Mouse (Mus musculus) urinary bladder, postnatal 36 days (tissue): ENCODE results near the gene Zfp346.

Source experiments
- DNase-seq, 2 experiments: peaks; one replicate each; pipeline ENCODE4 v3.0.0; 2022; ENCODE audit warnings: low spot score in 2 of 2, mixed read lengths in 1 of 2

Zfp346 gene

DNA sequence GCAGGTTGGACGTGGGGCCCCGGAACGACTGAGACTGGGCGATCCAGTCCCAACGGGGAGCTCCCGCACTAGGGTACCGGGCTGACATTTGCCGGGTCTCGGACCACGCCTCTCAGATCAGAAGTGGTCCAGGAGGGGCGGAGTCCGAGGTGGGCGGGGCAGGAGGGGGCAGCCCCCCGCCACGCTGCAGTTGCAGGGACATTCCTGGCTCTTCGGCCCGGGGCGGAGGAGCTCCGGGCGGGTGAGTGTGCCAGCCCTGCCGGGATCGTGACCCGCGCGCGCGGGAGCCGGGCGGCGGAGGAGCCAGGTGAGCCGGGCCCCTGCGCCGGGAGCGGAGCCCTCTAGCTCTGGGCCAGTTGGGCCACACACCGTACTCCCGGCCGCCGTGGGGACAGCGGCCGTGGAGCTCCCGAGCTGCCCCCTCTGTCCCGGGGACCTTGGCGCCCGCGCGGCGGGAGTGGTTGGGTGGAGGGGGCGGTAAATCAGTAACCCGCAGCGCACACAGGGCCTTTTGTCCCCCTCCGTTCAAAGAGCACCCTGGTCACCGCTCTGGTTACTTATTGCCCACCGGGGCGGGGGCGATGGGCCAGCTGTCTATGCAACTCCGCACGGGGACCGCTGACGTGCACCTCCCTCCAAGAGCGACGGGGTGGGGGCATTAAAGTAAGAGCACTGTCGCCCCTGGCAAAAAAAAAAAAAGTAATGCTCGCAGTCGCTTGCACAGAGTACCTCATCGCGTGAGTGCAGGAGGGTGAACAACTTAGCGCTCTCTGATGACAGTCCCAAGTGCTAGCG, 47.7 kb downstream of the Zfp346 start, which contains the start of gene Fgfr4:
TSS of gene Fgfr4 (plus strand) at position 20 of the 795 bp plus-strand sequence.
- no peak for DNase-seq

DNA sequence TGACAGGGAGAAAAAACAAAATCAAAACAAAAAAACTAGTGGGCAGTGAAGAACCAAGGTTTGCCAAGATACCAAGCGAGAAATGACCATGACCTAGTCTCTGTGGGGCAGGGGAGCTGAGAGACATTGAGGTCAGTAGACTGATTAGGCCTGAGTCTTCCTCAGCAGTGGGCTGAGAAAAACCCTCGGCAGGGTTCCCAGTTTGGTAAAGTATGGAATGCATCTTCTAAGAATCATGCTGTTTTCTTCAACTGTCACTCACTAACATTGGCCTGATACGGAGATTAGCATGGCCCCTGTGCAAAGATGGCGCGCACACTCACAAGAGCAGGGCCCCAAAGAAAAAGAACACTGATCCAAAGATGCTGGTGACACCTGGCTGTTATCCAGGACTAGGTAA, 48.8 kb downstream of the Zfp346 start:
- DNase-seq = no peak

DNA sequence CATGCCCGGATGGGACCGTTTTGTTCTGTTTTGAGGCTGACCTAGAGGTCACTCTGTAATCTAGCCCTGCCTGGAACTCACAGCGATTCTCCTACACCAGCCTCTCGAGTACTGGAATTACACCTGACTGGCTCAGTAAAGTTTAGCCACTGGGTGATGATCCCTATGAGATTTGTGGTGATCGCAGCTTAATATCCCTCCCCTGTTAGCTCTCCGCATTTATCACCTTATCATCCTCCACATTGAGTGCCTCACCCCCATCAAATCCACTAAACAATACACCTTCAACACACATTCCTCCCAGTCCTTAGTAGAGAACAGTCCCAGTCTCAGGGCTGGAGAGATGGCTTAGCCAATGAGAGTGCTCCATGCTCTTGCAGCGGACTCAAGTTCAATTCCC, 57.3 kb downstream of the Zfp346 start:
- no peak for DNase-seq

DNA sequence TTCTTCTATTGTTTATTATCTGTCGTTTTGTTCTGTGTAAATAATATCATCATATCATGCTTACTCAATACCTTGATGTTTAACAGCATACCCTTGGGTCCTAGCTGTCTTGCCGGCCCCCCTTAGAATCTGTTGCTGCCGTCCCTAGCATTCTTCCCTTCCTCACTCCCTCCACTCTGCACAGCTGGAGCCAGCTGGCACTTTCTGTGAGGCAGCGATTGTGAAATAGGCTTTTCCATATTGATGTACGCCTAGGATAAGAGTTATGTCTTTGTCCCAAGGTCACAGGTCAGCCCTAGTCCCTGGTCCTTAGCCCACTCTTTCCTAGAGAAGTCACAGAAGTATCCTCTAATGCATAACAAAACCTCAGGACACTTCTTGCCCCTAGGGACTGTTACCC, 58.4 kb downstream of the Zfp346 start:
- DNase-seq = no peak

DNA sequence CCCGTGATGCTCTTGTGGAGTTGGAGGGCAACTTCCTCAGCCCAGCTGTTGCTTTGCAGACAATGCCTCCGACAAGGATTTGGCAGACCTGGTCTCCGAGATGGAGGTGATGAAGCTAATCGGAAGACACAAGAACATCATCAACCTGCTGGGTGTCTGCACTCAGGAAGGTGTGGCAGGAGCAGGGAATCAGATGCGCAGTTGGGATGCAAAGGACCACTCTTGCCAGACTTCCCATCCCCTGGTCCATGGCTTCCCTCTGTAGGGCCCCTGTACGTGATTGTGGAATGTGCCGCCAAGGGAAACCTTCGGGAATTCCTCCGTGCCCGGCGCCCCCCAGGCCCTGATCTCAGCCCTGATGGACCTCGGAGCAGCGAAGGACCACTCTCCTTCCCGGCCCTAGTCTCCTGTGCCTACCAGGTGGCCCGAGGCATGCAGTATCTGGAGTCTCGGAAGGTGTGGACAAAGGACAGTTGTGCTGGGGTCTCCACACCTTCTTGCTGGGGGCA, 60.8 kb downstream of the Zfp346 start:
- no peak for DNase-seq

DNA sequence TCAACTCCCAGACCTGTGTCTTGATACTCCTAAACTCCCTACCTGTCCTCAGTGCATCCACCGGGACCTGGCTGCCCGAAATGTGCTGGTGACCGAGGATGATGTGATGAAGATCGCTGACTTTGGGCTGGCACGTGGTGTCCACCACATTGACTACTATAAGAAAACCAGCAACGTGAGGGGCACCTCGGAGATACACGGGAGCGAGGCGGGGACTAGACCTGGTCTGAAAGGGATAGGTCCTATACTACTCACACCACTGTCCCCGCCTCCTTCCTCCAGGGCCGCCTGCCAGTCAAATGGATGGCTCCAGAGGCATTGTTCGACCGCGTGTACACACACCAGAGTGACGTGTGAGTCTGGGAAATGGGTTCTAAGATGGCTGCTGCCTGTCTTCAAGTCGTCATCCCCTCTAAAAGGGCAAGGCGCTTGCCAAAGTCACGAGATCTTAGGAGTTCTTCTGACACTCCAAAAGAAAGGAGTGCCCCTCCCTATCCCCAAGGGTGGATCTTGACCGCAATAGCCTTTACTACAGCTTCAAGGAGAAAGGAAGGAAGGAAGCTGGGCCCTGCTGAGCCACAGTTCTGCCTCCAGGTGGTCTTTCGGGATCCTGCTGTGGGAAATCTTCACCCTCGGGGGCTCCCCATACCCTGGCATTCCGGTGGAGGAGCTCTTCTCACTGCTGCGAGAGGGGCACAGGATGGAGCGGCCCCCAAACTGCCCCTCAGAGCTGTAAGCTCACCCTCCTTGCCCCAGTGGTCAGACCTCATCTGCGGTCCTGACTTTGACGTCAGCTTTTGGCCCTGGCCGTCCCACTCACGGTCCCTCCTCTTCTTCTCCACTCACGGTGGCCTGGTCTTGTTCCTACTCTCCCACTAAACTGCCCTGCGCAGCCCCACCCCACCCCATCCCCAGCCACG, 62.0 kb downstream of the Zfp346 start:
- DNase-seq = no peak

DNA sequence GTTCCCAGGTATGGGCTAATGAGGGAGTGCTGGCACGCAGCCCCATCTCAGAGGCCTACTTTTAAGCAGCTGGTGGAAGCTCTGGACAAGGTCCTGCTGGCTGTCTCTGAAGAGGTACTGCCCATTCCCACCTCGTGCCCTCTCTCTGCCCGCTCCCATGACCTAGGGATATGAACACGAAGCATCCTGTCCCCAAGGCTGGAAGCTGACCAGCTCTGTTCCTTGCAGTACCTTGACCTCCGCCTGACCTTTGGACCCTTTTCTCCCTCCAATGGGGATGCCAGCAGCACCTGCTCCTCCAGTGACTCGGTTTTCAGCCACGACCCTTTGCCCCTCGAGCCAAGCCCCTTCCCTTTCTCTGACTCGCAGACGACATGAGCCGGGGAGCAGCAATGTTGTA, 62.7 kb downstream of the Zfp346 start:
- no peak for DNase-seq

DNA sequence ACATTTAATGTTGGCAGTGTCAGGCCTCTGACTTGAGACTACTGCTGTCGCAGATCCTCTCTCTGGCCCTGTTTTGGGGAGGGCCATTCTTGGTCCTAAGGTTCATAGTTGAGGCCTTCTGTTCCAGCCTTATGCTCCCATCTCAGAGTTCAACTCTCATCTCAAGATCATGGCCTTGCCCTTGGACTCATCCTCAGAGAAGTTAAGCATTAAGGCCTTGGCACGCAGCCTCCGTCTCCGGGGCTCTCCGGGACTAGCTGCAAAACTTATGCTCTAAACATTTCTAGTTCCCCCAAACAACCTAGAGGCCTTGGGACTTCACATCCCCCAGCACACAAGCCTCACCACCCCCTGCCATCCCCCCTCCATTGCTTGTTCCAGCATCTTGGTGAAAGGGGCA, 63.1 kb downstream of the Zfp346 start:
- DNase-seq = no peak

DNA sequence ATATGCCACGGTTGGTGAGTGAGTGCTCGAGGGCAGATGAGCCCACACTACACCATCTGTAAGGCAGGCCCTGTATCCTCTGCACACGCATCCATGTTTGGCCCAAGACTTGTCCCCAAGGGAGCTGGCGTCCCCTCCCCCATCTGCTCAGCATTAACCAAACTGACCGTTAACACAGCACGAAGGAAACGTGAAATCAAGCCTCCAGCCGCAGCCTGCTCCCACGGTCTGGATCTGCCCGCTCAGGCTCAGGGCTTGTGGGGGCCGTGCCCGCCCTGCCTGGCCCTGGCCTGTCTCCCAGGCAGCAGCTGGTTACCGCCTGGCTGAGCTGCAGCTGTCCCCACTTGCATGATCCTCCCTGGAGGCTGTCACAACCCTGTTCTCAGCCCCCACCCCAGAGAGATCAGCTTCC, 63.9 kb downstream of the Zfp346 start:
- DNase-seq = no peak

DNA sequence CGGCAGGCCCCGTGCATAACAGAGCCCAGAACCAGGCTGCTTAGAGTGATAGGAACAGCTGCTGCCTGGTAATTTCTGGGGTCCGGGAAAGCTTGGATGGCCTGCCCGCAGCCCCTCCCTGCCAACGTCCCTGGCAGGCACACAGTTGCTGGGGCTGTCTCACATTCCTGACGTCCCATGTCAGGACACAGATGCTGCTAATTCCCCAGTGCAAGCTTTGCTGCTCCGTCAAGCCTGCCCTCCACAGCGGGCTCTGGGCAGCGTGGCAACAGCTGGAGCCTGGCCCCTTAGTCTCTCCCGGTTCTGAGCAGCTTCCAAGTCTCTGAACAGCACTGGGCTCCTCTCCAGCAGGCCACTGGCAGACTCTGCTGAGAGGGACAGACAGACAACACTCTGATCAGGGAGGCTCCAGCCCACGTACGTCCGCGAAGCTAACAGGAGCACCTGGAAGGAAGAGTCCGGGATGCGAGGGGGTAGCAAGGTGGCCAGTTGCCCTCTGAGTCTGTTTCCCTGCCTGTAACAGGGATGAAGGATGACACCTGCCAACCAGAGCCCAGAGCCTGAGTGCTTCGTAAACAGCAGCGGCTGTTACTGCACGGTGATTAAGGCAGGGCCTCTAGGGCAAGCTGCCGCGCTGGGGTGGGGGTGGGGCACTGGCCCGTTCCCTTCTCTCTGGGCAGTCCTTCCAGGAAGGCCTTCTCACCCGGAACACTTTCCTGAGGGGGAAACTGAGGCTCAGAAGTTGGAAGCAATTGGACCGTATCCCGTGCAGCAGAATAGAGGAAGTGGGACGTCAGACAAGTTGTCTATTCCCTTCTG, 66.6 kb downstream of the Zfp346 start:
- DNase-seq = peak in 1 of 2 experiments; percentile 59

DNA sequence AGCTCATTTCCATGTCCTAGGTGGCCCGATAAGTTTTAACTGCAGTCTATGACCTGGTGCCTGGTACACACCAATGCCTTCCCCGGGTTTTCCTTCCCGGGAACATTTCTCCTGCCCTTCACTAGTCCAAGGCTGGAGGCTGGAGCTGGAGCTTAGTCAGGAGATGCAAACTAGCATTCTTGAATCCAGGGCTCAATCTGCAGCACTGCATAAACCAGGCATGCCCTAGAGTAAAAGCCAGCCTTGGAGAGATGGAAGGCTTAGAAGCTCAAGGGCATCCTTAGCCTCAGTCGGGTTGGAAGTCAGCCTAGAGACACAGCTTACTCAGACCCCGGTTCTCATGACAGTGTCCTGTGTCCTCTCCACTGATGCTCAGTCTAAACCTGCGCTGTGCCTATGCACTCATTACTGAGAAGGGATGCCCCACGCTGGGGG, 67.2 kb downstream of the Zfp346 start:
- DNase-seq = no peak

DNA sequence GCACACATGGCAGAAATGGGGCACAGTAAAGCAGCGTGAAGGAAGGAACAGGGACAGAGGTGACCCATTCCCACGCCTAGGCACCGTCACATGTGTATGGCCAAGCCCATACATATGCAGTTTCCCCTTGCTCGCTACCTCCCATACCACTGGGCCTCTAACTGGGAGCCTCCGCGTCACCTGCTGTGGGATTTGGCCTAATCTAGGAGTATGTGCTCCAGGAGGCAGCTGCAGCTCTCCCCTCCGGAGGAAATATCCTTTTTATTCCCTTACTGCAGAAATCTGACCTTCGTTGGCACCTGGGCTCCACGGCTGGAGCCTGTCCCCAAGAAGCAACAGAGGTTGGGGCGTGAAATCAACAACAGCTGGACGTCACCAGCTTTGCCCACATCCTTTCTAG, 69.2 kb downstream of the Zfp346 start:
- DNase-seq = no peak

DNA sequence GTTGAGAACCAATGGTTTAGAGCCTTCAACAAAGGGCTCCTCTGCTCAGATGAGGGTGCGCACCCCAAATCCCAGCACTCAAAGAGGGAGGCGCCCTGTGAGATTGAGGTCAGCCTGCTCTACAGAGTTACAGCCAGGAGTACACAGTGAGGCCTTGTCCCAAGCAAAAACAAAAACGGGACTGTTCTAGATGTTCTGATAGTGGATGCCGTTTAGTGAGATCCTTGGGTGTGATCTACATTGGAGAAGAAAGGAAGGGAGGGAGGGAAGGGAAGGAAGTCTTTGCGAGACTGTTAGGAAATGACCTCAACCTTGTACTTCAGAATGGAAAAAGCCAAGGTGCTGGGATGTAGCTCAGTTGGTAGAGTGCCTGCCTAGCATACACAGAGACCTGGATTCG, 71.2 kb downstream of the Zfp346 start:
- DNase-seq = no peak

DNA sequence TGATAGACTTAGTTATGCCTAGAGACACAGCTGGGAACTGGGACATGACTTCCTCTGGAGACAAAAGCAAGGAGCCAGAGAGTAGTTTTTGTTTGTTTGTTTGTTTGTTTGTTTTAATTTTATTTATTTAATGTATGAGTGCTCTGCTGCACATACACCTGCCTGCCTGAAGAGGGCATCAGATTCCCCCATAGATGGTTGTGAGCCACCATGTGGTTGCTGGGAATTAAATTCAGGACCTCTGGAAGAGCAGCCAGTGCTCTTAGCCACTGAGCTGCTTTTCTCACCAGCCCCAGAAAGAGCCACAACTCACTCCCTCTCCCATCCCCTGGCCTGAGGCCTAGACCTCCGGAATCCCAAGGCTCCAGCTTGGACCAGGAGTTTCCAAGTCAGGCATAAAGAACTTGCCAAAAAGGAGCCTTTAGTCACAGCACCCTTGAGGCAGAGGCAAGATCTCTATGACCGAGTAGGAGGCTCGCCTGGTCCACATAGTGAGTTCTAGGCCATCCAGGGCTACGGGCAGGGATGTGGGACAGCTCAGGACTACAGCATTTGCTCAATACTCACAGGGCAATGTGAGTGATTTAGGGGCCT, 72.9 kb downstream of the Zfp346 start:
- peak in 1 of 2 experiments; percentile 28 for DNase-seq

DNA sequence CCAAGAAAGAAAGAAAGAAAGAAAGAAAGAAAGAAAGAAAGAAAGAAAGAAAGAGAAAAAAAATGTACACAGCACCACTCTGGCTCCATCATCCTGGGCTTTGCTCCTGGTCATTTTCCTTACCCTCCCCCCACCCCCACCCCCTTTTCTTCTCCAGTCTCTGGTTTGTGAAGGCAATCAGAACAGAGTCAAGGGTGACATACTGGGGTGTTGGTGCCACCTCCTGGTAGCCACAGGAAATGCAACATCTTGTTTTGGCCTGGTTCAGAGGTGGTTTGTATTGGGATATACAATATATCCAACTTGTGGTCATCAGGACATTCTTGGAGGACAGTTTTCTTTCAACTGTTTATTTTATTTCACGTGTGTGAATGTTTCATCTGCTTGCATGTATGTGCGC, 73.4 kb downstream of the Zfp346 start:
- DNase-seq = peak; percentile 46 to 66

DNA sequence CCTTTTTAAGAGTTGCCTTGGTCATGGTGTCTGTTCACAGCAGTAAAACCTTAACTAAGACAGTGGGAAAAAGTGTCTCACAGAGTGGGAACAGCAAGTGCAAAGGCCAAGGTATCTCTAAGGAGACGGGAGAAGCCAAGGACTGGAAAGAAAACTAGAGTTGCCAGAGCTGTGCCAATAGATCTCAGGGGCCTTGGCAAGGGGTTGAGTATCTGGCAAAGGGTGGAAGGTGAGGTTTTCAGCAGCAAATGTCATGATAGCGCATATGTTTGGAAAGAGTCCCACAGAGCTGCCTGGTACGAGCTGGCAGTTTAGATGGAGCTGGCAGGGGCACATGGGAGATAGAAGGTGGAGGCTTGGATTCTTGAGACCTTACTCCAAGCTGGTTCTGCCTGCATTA, 74.5 kb downstream of the Zfp346 start:
- DNase-seq = no peak

DNA sequence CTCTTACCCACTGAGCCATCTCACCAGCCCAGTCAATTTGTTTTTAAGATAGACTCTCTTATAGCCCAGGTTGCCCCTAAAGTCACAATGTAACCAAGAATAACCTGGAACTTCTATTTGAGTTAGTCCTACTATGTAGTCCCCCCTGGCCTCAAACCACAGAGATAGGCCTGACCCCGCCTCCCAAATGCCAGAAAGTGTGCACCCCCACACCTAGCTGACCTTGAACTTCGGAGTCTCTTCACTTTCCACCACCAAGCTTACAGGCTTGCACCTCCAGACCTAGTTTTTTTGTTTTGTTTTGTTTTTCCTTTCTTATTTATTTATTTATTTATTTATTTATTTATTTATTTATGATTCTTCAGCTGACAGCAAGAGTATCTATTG, 76.7 kb downstream of the Zfp346 start:
- DNase-seq = no peak

DNA sequence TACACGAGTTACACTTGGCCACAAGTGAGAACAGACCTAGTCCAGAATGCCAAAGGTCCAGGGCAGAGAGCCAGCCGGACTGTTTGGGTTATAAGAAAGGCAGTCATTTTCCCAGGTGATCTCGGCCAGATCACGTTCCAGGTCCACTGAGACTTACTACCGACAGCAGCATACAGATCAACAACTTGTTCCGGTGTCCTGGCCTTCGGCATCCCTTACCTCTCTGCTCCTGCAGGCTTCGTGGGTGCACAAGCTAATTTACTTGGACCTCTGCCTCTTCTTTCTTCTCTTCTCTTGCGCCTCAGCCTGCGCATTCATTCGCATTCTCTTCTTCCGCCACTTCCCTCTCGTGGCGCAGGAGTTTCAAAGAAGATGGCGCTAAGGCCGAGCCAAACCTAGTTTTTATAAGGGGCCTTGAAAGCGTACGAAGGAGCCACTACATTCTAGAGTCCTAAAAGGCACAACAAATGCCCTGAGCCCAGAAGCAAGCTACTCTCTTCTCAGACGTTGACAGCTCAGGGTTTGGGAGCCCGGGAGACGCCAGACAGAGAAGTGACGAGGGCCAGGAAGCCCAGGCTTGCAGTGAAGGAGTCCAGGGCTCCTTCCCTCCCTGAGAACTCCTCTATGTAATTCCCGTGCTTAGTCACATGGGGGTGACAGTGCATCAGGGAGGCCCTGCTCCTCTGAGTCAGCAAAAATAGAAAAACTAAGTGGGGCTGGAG, 77.2 kb downstream of the Zfp346 start:
- DNase-seq = peak; percentile 73 to 76

DNA sequence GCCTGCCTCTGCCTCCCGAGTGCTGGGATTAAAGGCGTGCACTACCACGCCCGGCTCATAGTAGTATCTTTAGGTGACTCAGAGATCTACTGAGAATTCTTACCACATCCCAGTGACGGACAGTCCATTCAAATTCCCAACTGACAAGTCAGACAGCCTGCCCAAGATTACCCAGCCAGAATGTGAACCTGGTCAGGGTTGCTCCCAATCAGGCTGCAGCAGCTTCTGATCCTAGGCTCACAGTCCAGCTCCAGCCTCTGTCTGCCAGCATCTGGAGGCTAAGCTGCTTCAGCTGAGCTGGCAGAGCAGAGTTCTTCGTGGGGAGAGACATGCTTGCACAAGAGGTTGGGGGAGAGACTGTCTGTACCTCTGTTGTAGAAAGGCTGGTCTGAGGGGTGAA, 78.3 kb downstream of the Zfp346 start:
- DNase-seq = no peak
